ENCODE assay signal across 8 mouse cellular contexts in genomic region chr15:82274927-82275901, GRCm38 (mm10). TPM values are rescaled to one million over a fixed set of nuclear protein-coding genes. Genes with fewer than 3 reads are reported as not detected.
A peak's percentile ranks its signal among the peaks of the same experiment; 100 is the strongest.
DNase-seq lines count a peak whose midpoint lies in the region; ATAC-seq and TF ChIP-seq lines count a peak whose summit lies in the region.

No protein-coding gene starts in this region.

- H3K27ac ChIP-seq in lung, embryonic 14.5 days (ENCODE audit: low read depth): no peak overlapping the region
- H3K27ac ChIP-seq in brown adipose tissue, adult 24 weeks (replicated peaks; ENCODE audit: low read depth, low read length): no peak overlapping the region
- peak overlapping the region; percentile 95 for H3K27ac ChIP-seq in forebrain, embryonic 12.5 days
- no peak overlapping the region for H3K27ac ChIP-seq in liver, embryonic 16.5 days (ENCODE audit: low read length)
- H3K27ac ChIP-seq in small intestine, adult 2 months (ENCODE audit: insufficient read depth, low read depth, low read length): no peak overlapping the region

- ATAC-seq in lung, embryonic 14.5 days (ENCODE audit: insufficient read depth): peak; percentile 72
- peak; percentile 77 for ATAC-seq in forebrain, embryonic 12.5 days (ENCODE audit: low FRiP score)
- ATAC-seq in liver, embryonic 16.5 days (ENCODE audit: low read depth): no peak

- TF ChIP-seq POLR2A in small intestine, adult 2 months (IDR thresholded peaks at IDR 0.05; ENCODE audit: low read depth, low read length): no peak

- H3K9ac ChIP-seq in lung, embryonic 14.5 days: peak overlapping the region; percentile 55
- peak overlapping the region; percentile 91 for H3K9ac ChIP-seq in forebrain, embryonic 12.5 days
- H3K9ac ChIP-seq in liver, embryonic 16.5 days (ENCODE audit: low read depth, low read length): no peak overlapping the region

- no peaks in the 10 kb centered on the region for H3K36me3 ChIP-seq in lung, embryonic 14.5 days (ENCODE audit: insufficient read depth)
- peaks cover 30% of the 10 kb centered on the region for H3K36me3 ChIP-seq in forebrain, embryonic 12.5 days (replicated peaks)
- H3K36me3 ChIP-seq in liver, embryonic 16.5 days (ENCODE audit: control insufficient read depth, insufficient read depth): no peaks in the 10 kb centered on the region
- no peaks in the 10 kb centered on the region for H3K36me3 ChIP-seq in small intestine, adult 2 months (ENCODE audit: control insufficient read depth, insufficient read depth, low read length)

- peak; percentile 52 for DNase-seq in lung, embryonic 14.5 days
- DNase-seq in lung, adult 18-20 months: no peak
- DNase-seq in kidney, postnatal 10 days: peak; percentile 40
- no peak for DNase-seq in gastrocnemius, postnatal 10 days

- 0 out of 2 replicates have a peak, but pooled peaks cover 6% of the 10 kb centered on the region for H3K4me1 ChIP-seq in lung, embryonic 14.5 days (ENCODE audit: insufficient read depth)
- no peaks in the 10 kb centered on the region for H3K4me1 ChIP-seq in brown adipose tissue, adult 24 weeks (ENCODE audit: control insufficient read depth, insufficient read depth, insufficient read length, low read length)
- peaks cover 53% of the 10 kb centered on the region for H3K4me1 ChIP-seq in forebrain, embryonic 12.5 days
- peaks cover 3% of the 10 kb centered on the region; the same call in 1 of the 2 replicates for H3K4me1 ChIP-seq in liver, embryonic 16.5 days (ENCODE audit: control insufficient read depth, low read depth, low read length)
- H3K4me1 ChIP-seq in small intestine, adult 2 months (ENCODE audit: control insufficient read depth, insufficient read depth, insufficient read length, low read length): peaks cover 2% of the 10 kb centered on the region

- TF ChIP-seq CTCF in lung, embryonic 14.5 days (IDR thresholded peaks at IDR 0.05; ENCODE audit: low read depth): no peak
- TF ChIP-seq CTCF in small intestine, adult 2 months (IDR thresholded peaks at IDR 0.05; ENCODE audit: extremely low read depth, insufficient read length, insufficient replicate concordance, low read depth, low read length): no peak

- H3K27me3 ChIP-seq in lung, embryonic 14.5 days (ENCODE audit: insufficient read depth, low read length): peaks cover 26% of the 10 kb centered on the region
- peaks cover 30% of the 10 kb centered on the region for H3K27me3 ChIP-seq in forebrain, embryonic 12.5 days
- H3K27me3 ChIP-seq in liver, embryonic 16.5 days (ENCODE audit: control insufficient read depth, insufficient read depth, low read depth, low read length): peaks cover 55% of the 10 kb centered on the region
- peaks cover 32% of the 10 kb centered on the region for H3K27me3 ChIP-seq in small intestine, adult 2 months (ENCODE audit: control insufficient read depth, insufficient read depth, low read length)

- H3K4me3 ChIP-seq in lung, embryonic 14.5 days (ENCODE audit: low read depth, low read length): peak overlapping the region; percentile 58
- H3K4me3 ChIP-seq in brown adipose tissue, adult 24 weeks (ENCODE audit: insufficient read depth, low read depth, low read length): peak overlapping the region; percentile 54
- peak overlapping the region; percentile 80 for H3K4me3 ChIP-seq in forebrain, embryonic 12.5 days (replicated peaks)
- H3K4me3 ChIP-seq in liver, embryonic 16.5 days (ENCODE audit: low read depth, low read length): peak overlapping the region; percentile 44
- H3K4me3 ChIP-seq in small intestine, adult 2 months (ENCODE audit: low read depth, low read length): peak overlapping the region; percentile 45

- under 1% methylated on average over 78 of the region's 86 CpGs for WGBS in lung, embryonic 14.5 days
- under 1% methylated on average over 79 of the region's 86 CpGs for WGBS in forebrain, embryonic 12.5 days
- 1% methylated on average over 74 of the region's 86 CpGs for WGBS in liver, embryonic 16.5 days (ENCODE audit: insufficient replicate concordance)
- 2% methylated on average over 86 of the region's 86 CpGs for WGBS in small intestine, adult 2 months

- no peaks in the 10 kb centered on the region for H3K9me3 ChIP-seq in lung, embryonic 14.5 days (ENCODE audit: low read depth, low read length)
- no peaks in the 10 kb centered on the region for H3K9me3 ChIP-seq in forebrain, embryonic 12.5 days
- no peaks in the 10 kb centered on the region for H3K9me3 ChIP-seq in liver, embryonic 16.5 days (replicated peaks; ENCODE audit: control insufficient read depth, low read length)

- peak overlapping the region; percentile 97 for H3K4me2 ChIP-seq in lung, embryonic 14.5 days
- H3K4me2 ChIP-seq in forebrain, embryonic 12.5 days: peak overlapping the region; percentile 75
- peak overlapping the region; percentile 56 for H3K4me2 ChIP-seq in liver, embryonic 16.5 days (ENCODE audit: low read depth, low read length)

RNA-seq across cellular contexts. Expression of gene Sept3, which starts 0.5 kb away (rescaled TPM):
- 8.1 and 8.7 TPM in 2 replicates for polyA plus RNA-seq in lung, embryonic 14.5 days (2014; fragmentation: Nextera tagmentation; extraction: Ambion mirVana)
- 0.28 TPM in 1 of 2 replicates, not detected in the other for polyA plus RNA-seq in brown adipose tissue, adult 24 weeks (2012; ENCODE audit: insufficient read depth, insufficient read length, missing spikeins)
- polyA plus RNA-seq in forebrain, embryonic 12.5 days (2016; fragmentation: Nextera tagmentation; extraction: Ambion mirVana): 223 and 233 TPM in 2 replicates
- 0.32 TPM in 1 of 2 replicates, not detected in the other for polyA plus RNA-seq in liver, embryonic 16.5 days (2015; fragmentation: Nextera tagmentation; extraction: Ambion mirVana)
- 0.24 and 0.52 TPM in 2 replicates for polyA plus RNA-seq in small intestine, adult 2 months (2012; rRNA removed)
- total RNA-seq in gastrocnemius, postnatal 10 days (2021): 1 to 10 TPM; 1.2 to 2.0 TPM

RNA-seq across cellular contexts. Expression of gene 1500009C09Rik, which starts 23.0 kb away (rescaled TPM):
- not detected in 2 replicates for polyA plus RNA-seq in lung, embryonic 14.5 days (2014; fragmentation: Nextera tagmentation; extraction: Ambion mirVana)
- not detected in 2 replicates for polyA plus RNA-seq in brown adipose tissue, adult 24 weeks (2012; ENCODE audit: insufficient read depth, insufficient read length, missing spikeins)
- polyA plus RNA-seq in forebrain, embryonic 12.5 days (2016; fragmentation: Nextera tagmentation; extraction: Ambion mirVana): 3.9 and 4.7 TPM in 2 replicates
- not detected in 2 replicates for polyA plus RNA-seq in liver, embryonic 16.5 days (2015; fragmentation: Nextera tagmentation; extraction: Ambion mirVana)
- polyA plus RNA-seq in small intestine, adult 2 months (2012; rRNA removed): 0.19 and 0.37 TPM in 2 replicates
- total RNA-seq in gastrocnemius, postnatal 10 days (2021): not detected

RNA-seq across cellular contexts. Expression of gene Wbp2nl, which starts 23.5 kb away (rescaled TPM):
- 0.42 and 0.57 TPM in 2 replicates for polyA plus RNA-seq in lung, embryonic 14.5 days (2014; fragmentation: Nextera tagmentation; extraction: Ambion mirVana)
- polyA plus RNA-seq in brown adipose tissue, adult 24 weeks (2012; ENCODE audit: insufficient read depth, insufficient read length, missing spikeins): not detected in 2 replicates
- polyA plus RNA-seq in forebrain, embryonic 12.5 days (2016; fragmentation: Nextera tagmentation; extraction: Ambion mirVana): 0.14 and 0.18 TPM in 2 replicates
- polyA plus RNA-seq in liver, embryonic 16.5 days (2015; fragmentation: Nextera tagmentation; extraction: Ambion mirVana): 0.08 TPM in 1 of 2 replicates, not detected in the other
- polyA plus RNA-seq in small intestine, adult 2 months (2012; rRNA removed): not detected in 2 replicates
- total RNA-seq in gastrocnemius, postnatal 10 days (2021): not detected

RNA-seq across cellular contexts. Expression of gene Cenpm, which starts 30.7 kb away (rescaled TPM):
- 86.9 and 88.1 TPM in 2 replicates for polyA plus RNA-seq in lung, embryonic 14.5 days (2014; fragmentation: Nextera tagmentation; extraction: Ambion mirVana)
- not detected in 2 replicates for polyA plus RNA-seq in brown adipose tissue, adult 24 weeks (2012; ENCODE audit: insufficient read depth, insufficient read length, missing spikeins)
- 81.3 and 86.4 TPM in 2 replicates for polyA plus RNA-seq in forebrain, embryonic 12.5 days (2016; fragmentation: Nextera tagmentation; extraction: Ambion mirVana)
- 27.1 and 31.0 TPM in 2 replicates for polyA plus RNA-seq in liver, embryonic 16.5 days (2015; fragmentation: Nextera tagmentation; extraction: Ambion mirVana)
- 5.8 and 16.4 TPM in 2 replicates for polyA plus RNA-seq in small intestine, adult 2 months (2012; rRNA removed)
- total RNA-seq in gastrocnemius, postnatal 10 days (2021): 1 to 10 TPM; 4.2 to 7.0 TPM

RNA-seq across cellular contexts. Expression of gene Tnfrsf13c, which starts 51.0 kb away (rescaled TPM):
- 0.22 TPM in 1 of 2 replicates, not detected in the other for polyA plus RNA-seq in lung, embryonic 14.5 days (2014; fragmentation: Nextera tagmentation; extraction: Ambion mirVana)
- polyA plus RNA-seq in brown adipose tissue, adult 24 weeks (2012; ENCODE audit: insufficient read depth, insufficient read length, missing spikeins): not detected in 2 replicates
- 0.24 and 0.29 TPM in 2 replicates for polyA plus RNA-seq in forebrain, embryonic 12.5 days (2016; fragmentation: Nextera tagmentation; extraction: Ambion mirVana)
- 0.40 and 0.93 TPM in 2 replicates for polyA plus RNA-seq in liver, embryonic 16.5 days (2015; fragmentation: Nextera tagmentation; extraction: Ambion mirVana)
- 6.3 and 14.1 TPM in 2 replicates for polyA plus RNA-seq in small intestine, adult 2 months (2012; rRNA removed)
- under 1 TPM; 0.45 to 0.52 TPM for total RNA-seq in gastrocnemius, postnatal 10 days (2021)

Comparison
In these comparisons a context has a peak if more than half of its experiments do, and no peak if none do; other contexts are left out.
1. DNase-seq: peak in lung, embryonic 14.5 days (single experiment) and kidney, postnatal 10 days (single experiment); none in lung, adult 18-20 months (0 of 2) and gastrocnemius, postnatal 10 days (single experiment).
2. RNA of gene Sept3, which starts 0.5 kb away (polyA plus RNA-seq): 223 to 233 TPM in forebrain, embryonic 12.5 days; 8.1 to 8.7 TPM in lung, embryonic 14.5 days, 0.24 to 0.52 TPM in small intestine, adult 2 months, 0.32 TPM in liver, embryonic 16.5 days and 0.28 TPM in brown adipose tissue, adult 24 weeks; every median in the first group is over 10 times any median in the second.
3. Peak in every context shown above with its lines, with median percentiles within 50 percentile points of each other: H3K4me2 ChIP-seq and H3K4me3 ChIP-seq.